Mouse (Mus musculus): ENCODE data around the gene Parp16. TPM values are rescaled to one million over a fixed set of nuclear protein-coding genes. Genes with fewer than 3 reads are reported as not detected.

The Parp16 gene
- polyA plus RNA-seq, 1 experiment from 2014 or later = 6.9 TPM

DNA sequence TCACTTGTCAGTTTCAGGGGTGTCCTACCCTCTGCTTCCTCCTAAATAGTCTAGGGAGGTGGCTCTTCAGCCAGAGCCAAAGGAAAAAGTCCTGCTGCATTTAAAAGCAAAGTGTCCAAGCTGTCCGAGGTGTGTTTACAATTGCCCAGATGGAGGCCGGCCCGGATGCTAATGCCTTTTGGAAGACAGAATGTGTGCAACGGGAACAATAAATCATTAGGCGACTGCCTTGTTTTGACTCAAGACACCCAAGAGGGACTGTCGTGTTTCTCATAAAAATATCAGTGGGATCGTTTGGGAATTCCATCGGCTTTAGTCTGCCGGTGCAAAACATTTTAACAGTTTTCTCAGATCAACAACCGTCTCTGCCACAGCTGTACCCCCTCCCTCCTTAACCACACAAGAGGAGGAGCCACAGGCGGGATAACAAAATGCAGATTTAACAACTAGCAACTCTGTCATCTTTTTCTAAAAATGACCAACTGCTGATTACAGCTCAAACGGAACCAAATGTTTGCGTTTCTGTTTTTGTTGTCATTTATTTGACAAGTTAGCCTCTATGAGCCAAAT is 43.1 kb downstream of the Parp16 start:
- no peaks in the 10 kb centered on the region for H3K27me3 ChIP-seq (replicated peaks; ENCODE audit: control insufficient read depth, insufficient read depth, low read length)
- H3K4me3 ChIP-seq (ENCODE audit: low read depth, low read length) = no peak overlapping the region
- H3K27ac ChIP-seq (replicated peaks; ENCODE audit: low read depth, low read length) = peak overlapping the region; percentile 63
- no peak overlapping the region for H3K4me2 ChIP-seq (ENCODE audit: low read depth, low read length)
- no peak overlapping the region for H3K9ac ChIP-seq (ENCODE audit: low read depth, low read length)
- H3K9me3 ChIP-seq (ENCODE audit: control insufficient read depth, low read length) = no peaks in the 10 kb centered on the region
- no peak for DNase-seq (ENCODE audit: low spot score)
- ATAC-seq (ENCODE audit: low read depth) = no peak
- H3K36me3 ChIP-seq (ENCODE audit: control insufficient read depth, insufficient read depth, low read length) = 0 out of 2 replicates have a peak, but pooled peaks cover 7% of the 10 kb centered on the region
- no peaks in the 10 kb centered on the region for H3K4me1 ChIP-seq (ENCODE audit: control insufficient read depth, insufficient read depth, low read length)
- WGBS = 60% methylated on average over 13 of the region's 13 CpGs

DNA sequence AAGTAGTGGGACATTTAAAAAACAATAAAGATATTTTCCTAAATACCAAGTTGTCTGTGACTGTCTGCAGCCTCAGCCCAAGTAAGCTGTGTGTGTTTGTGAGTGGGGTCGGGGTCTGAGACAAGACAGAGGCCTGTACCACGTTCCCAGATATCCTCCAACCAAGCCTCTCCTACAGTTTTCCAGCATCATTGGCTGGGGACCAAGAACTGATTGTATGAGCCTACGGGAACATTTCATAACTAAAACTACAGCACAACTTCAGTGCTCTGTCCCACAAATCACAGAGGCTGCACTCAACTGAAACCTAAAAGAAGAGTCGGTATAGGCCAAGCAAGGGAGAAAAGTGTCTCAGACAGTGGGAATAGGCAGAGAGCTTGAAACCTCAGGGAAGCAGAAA is 44.0 kb downstream of the Parp16 start:
- DNase-seq (ENCODE audit: low spot score) = no peak
- Histone ChIP-seq H3K4me2 (ENCODE audit: low read depth, low read length) (no peak overlapping the region), H3K36me3 (ENCODE audit: control insufficient read depth, insufficient read depth, low read length) (0 out of 2 replicates have a peak, but pooled peaks cover 7% of the 10 kb centered on the region), H3K27ac (replicated peaks; ENCODE audit: low read depth, low read length) (0 out of 2 replicates have a peak overlapping the region, but pooled peaks have one; percentile 4), H3K4me3 (ENCODE audit: low read depth, low read length) (no peak overlapping the region), H3K4me1 (ENCODE audit: control insufficient read depth, insufficient read depth, low read length) (no peaks in the 10 kb centered on the region; the same call in 1 of the 2 replicates), H3K9me3 (ENCODE audit: control insufficient read depth, low read length) (no peaks in the 10 kb centered on the region), H3K9ac (ENCODE audit: low read depth, low read length) (no peak overlapping the region), H3K27me3 (replicated peaks; ENCODE audit: control insufficient read depth, insufficient read depth, low read length) (no peaks in the 10 kb centered on the region)
- no peak for ATAC-seq (ENCODE audit: low read depth)
- 85% methylated on average over 4 of the region's 4 CpGs for WGBS

DNA sequence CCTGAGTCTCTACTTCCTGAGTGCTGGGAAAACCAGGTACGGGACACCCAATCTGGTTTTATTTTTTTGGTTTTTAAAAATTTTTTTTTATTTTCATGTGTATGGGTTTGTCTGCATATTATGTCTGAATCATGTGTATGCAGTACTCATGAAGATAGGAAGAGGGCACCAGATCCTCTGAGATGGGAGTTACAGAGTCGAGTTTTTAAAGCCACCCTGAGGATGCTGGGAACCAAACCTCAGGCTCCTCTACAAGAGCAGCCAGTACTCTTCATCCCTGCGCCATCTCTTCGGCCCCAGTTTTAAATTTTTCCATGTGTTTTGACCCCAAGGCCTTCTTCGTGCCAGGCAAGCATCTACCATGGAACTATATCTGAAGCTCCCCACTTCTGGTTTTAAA is 44.6 kb downstream of the Parp16 start:
- no peak overlapping the region for H3K9ac ChIP-seq (ENCODE audit: low read depth, low read length)
- DNase-seq (ENCODE audit: low spot score) = no peak
- H3K4me2 ChIP-seq (ENCODE audit: low read depth, low read length) = no peak overlapping the region
- H3K36me3 ChIP-seq (ENCODE audit: control insufficient read depth, insufficient read depth, low read length) = 0 out of 2 replicates have a peak, but pooled peaks cover 7% of the 10 kb centered on the region
- no peaks in the 10 kb centered on the region for H3K9me3 ChIP-seq (ENCODE audit: control insufficient read depth, low read length)
- no peaks in the 10 kb centered on the region; the same call in 1 of the 2 replicates for H3K4me1 ChIP-seq (ENCODE audit: control insufficient read depth, insufficient read depth, low read length)
- no peaks in the 10 kb centered on the region for H3K27me3 ChIP-seq (replicated peaks; ENCODE audit: control insufficient read depth, insufficient read depth, low read length)
- H3K4me3 ChIP-seq (ENCODE audit: low read depth, low read length) = no peak overlapping the region
- no peak overlapping the region for H3K27ac ChIP-seq (replicated peaks; ENCODE audit: low read depth, low read length)
- WGBS = 84% methylated on average over 5 of the region's 5 CpGs
- no peak for ATAC-seq (ENCODE audit: low read depth)

DNA sequence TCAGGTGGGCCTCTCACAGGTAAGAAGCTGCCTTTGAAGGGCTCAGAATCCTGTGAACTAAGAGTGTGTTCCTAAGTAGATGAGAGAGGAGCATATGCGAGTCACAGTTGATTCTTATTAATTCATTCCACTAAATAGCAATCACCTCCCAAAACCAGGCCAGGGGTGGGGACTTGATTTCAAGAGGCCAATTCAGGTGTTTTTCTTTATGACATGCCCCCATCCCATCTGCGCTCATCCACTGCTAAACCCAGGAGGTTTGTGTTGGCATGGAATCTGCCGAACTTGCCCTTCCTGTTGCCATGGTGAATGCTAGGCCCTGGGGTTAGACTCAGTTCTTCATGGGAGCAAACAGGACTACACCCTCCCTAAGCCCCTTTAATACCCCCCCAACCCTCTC is 45.4 kb downstream of the Parp16 start:
- 85% methylated on average over 3 of the region's 3 CpGs for WGBS
- no peak for ATAC-seq (ENCODE audit: low read depth)

DNA sequence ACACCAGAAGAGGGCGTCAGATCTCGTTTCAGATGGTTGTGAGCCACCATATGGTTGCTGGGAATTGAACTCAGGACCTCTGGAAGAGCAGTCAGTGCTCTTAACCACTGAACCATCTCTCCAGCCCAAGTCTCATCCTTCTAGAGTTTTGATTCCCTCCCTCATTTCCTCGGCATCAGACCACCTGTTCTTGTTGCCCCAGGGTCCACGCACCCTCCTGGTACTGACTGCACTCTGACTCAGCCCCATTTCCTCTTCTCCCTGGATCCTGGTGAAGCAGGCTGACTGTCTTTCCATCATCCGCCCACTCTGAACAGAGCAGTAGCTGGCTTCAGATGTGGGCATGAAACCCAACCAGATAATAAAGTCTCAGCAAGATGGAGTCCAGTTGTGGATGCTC is 46.8 kb downstream of the Parp16 start:
- 50% methylated on average over 5 of the region's 5 CpGs for WGBS

More for the DNA sequence above, 45.4 kb downstream of the Parp16 start:
- Histone ChIP-seq H3K36me3 (ENCODE audit: control insufficient read depth, insufficient read depth, low read length) (0 out of 2 replicates have a peak, but pooled peaks cover 7% of the 10 kb centered on the region), H3K9ac (ENCODE audit: low read depth, low read length) (no peak overlapping the region), H3K4me1 (ENCODE audit: control insufficient read depth, insufficient read depth, low read length) (no peaks in the 10 kb centered on the region; the same call in 1 of the 2 replicates), H3K27me3 (replicated peaks; ENCODE audit: control insufficient read depth, insufficient read depth, low read length) (no peaks in the 10 kb centered on the region), H3K27ac (replicated peaks; ENCODE audit: low read depth, low read length) (no peak overlapping the region), H3K9me3 (ENCODE audit: control insufficient read depth, low read length) (no peaks in the 10 kb centered on the region), H3K4me3 (ENCODE audit: low read depth, low read length) (no peak overlapping the region), H3K4me2 (ENCODE audit: low read depth, low read length) (no peak overlapping the region)
- no peak for DNase-seq (ENCODE audit: low spot score)

DNA sequence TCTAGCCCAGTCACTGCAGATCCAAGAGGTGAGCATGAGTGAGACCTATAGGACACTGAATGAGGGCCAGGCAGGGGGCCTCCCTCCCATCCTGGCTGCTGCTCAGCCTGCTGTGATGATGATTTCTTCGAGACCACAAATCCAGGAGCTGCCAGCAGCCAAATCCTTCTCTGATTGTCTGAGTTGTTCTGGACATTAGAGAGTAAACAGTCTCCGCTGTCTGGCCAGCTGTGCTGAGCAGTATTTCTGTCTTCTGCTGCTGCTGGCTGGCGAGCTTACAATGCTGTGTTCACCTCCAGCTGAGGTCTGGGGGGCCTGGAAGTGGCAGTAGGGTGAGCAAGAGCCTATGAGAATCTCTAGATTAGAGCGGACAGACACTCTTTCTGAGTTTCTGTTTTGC is 48.1 kb downstream of the Parp16 start:
- H3K9me3 ChIP-seq (ENCODE audit: control insufficient read depth, low read length) = no peaks in the 10 kb centered on the region
- no peak overlapping the region for H3K4me3 ChIP-seq (ENCODE audit: low read depth, low read length)
- H3K36me3 ChIP-seq (ENCODE audit: control insufficient read depth, insufficient read depth, low read length) = no peaks in the 10 kb centered on the region
- DNase-seq (ENCODE audit: low spot score) = peak; percentile 65
- no peaks in the 10 kb centered on the region for H3K27me3 ChIP-seq (replicated peaks; ENCODE audit: control insufficient read depth, insufficient read depth, low read length)
- H3K9ac ChIP-seq (ENCODE audit: low read depth, low read length) = no peak overlapping the region
- ATAC-seq (ENCODE audit: low read depth) = peak; percentile 6; the same call in 1 of the 2 replicates
- 41% methylated on average over 4 of the region's 4 CpGs for WGBS
- H3K4me2 ChIP-seq (ENCODE audit: low read depth, low read length) = no peak overlapping the region
- H3K27ac ChIP-seq (replicated peaks; ENCODE audit: low read depth, low read length) = peak overlapping the region; percentile 49; the same call in 1 of the 2 replicates
- H3K4me1 ChIP-seq (ENCODE audit: control insufficient read depth, insufficient read depth, low read length) = no peaks in the 10 kb centered on the region; the same call in 1 of the 2 replicates

More for the DNA sequence above, 46.8 kb downstream of the Parp16 start:
- no peaks in the 10 kb centered on the region for H3K36me3 ChIP-seq (ENCODE audit: control insufficient read depth, insufficient read depth, low read length)
- no peaks in the 10 kb centered on the region for H3K9me3 ChIP-seq (ENCODE audit: control insufficient read depth, low read length)
- no peak overlapping the region for H3K4me3 ChIP-seq (ENCODE audit: low read depth, low read length)
- H3K9ac ChIP-seq (ENCODE audit: low read depth, low read length) = no peak overlapping the region
- DNase-seq (ENCODE audit: low spot score) = no peak
- H3K4me1 ChIP-seq (ENCODE audit: control insufficient read depth, insufficient read depth, low read length) = no peaks in the 10 kb centered on the region; the same call in 1 of the 2 replicates
- H3K4me2 ChIP-seq (ENCODE audit: low read depth, low read length) = no peak overlapping the region
- no peaks in the 10 kb centered on the region for H3K27me3 ChIP-seq (replicated peaks; ENCODE audit: control insufficient read depth, insufficient read depth, low read length)
- ATAC-seq (ENCODE audit: low read depth) = no peak
- H3K27ac ChIP-seq (replicated peaks; ENCODE audit: low read depth, low read length) = no peak overlapping the region

DNA sequence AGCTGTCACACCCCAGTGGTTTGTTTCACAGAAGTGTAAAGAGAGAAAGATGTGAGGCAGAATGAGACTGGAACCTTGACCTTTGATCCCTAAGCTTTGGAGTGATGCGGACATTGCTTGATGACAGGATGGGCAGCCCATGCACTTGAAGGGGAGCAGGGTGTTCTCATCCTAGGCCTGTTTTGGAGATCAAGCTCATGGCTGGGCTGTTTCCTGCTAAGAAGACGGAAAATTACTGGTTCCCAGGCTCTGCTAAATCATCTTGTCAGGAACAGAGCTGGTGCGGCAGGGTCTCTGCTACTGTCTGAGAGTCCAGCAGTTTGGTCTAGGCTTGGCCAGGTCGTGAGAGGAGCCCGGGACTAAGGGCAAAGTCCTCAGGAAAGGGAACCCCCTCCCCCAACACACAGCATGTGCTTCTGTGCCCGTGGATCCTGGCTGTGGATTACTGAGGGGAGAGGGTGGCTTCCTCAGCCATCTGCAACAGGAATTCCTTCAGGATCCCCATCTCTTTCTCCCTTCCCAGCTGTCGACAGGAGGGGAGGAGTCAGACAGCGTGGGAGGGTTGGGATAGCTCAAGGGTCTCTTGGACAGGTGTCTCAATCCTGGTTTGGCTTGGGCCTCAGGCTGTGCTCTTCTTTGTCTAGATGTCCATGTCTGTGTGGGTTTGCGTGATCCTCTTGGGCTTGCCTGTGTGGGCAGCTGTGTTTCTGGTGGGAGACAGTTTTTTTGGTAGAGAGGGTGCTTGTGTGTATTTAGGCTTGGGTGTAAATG is 49.1 kb downstream of the Parp16 start:
- H3K9me3 ChIP-seq (ENCODE audit: control insufficient read depth, low read length) = no peaks in the 10 kb centered on the region
- H3K4me3 ChIP-seq (ENCODE audit: low read depth, low read length) = no peak overlapping the region
- DNase-seq (ENCODE audit: low spot score) = peak; percentile 40
- peak; percentile 36; the same call in 1 of the 2 replicates for ATAC-seq (ENCODE audit: low read depth)
- 48% methylated on average over 8 of the region's 9 CpGs for WGBS
- H3K4me2 ChIP-seq (ENCODE audit: low read depth, low read length) = no peak overlapping the region
- H3K27ac ChIP-seq (replicated peaks; ENCODE audit: low read depth, low read length) = peak overlapping the region; percentile 24; the same call in 1 of the 2 replicates
- no peaks in the 10 kb centered on the region for H3K36me3 ChIP-seq (ENCODE audit: control insufficient read depth, insufficient read depth, low read length)
- H3K27me3 ChIP-seq (replicated peaks; ENCODE audit: control insufficient read depth, insufficient read depth, low read length) = no peaks in the 10 kb centered on the region
- H3K9ac ChIP-seq (ENCODE audit: low read depth, low read length) = peak overlapping the region; percentile 14; the same call in 1 of the 2 replicates
- no peaks in the 10 kb centered on the region; the same call in 1 of the 2 replicates for H3K4me1 ChIP-seq (ENCODE audit: control insufficient read depth, insufficient read depth, low read length)

DNA sequence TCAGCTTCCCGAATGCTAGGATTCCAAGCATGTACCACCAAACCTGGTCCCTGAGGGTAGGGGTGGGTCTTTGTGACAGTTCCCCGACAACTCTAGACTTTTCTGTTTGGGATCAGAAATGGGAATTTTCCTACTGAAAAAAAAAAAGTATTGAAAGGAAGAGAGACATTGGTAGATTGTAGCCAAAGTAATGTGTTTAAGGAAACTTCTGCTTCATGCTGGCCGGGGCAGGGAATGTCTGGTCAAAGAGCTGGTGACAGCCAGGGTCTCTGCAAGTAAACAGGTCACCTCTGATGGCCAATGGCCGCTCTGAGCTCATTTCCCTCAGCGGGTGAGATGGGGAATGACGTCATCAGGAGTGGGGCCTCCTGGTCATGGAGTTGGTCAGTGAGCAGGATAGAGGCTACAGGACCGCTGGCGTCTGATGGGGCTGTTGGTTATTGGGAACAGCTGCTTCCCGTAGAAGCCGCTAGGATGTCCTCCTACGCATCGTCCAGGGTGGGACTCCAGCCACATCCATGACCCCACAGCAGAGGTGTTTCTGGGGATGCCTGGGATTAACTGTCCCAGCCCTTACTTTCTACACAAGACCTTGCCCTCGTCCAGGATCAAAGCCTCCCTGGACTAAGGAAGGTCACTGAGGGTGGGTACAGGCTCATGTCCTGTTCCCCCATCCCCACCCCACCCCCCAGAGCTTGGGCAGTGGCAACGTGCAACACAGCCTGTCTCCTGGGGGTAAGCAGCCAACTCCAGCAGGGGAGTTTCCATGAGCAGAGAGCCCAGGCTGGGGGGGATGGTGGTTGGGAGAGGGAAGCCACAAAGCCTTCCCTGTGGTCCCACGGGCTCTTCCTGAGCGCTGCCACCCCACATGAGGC is 52.6 kb downstream of the Parp16 start:
- Histone ChIP-seq H3K36me3 (ENCODE audit: control insufficient read depth, insufficient read depth, low read length) (no peaks in the 10 kb centered on the region), H3K9ac (ENCODE audit: low read depth, low read length) (no peak overlapping the region), H3K4me3 (ENCODE audit: low read depth, low read length) (no peak overlapping the region), H3K27me3 (replicated peaks; ENCODE audit: control insufficient read depth, insufficient read depth, low read length) (no peaks in the 10 kb centered on the region), H3K4me2 (ENCODE audit: low read depth, low read length) (no peak overlapping the region), H3K9me3 (ENCODE audit: control insufficient read depth, low read length) (no peaks in the 10 kb centered on the region), H3K4me1 (ENCODE audit: control insufficient read depth, insufficient read depth, low read length) (no peaks in the 10 kb centered on the region; the same call in 1 of the 2 replicates), H3K27ac (replicated peaks; ENCODE audit: low read depth, low read length) (no peak overlapping the region)
- ATAC-seq (ENCODE audit: low read depth) = no peak
- WGBS = 72% methylated on average over 14 of the region's 16 CpGs
- no peak for DNase-seq (ENCODE audit: low spot score)

Data from embryonic facial prominence, embryonic 14.5 days (tissue).